Mouse (Mus musculus): ENCODE measurements at regions not wholly inside any gene's neighbourhood (a gene's known extent, or its start where the extent isn't known, plus 50 kb on each side); places are given as distances from the start of the nearest gene placed in this dataset.

GRCm38 (mm10) chr11:39558287-39558686, 1136.7 kb downstream of the Mat2b start:
- no peak for TF ChIP-seq ZC3H11A (IDR thresholded peaks at IDR 0.05; ENCODE audit: borderline replicate concordance, low read depth, low read length)
- TF ChIP-seq HCFC1 (IDR thresholded peaks at IDR 0.05; ENCODE audit: borderline replicate concordance, insufficient read depth, low read length), result no peak
- no peak for TF ChIP-seq MAFK (IDR thresholded peaks at IDR 0.05; ENCODE audit: insufficient read depth, low read depth, low read length)
- no peak for TF ChIP-seq CHD2 (IDR thresholded peaks at IDR 0.05; ENCODE audit: low read depth, low read length)
- TF ChIP-seq ZNF384 (IDR thresholded peaks at IDR 0.05; ENCODE audit: low read depth, low read length), result no peak
- H3K4me3 ChIP-seq (ENCODE audit: insufficient read depth in 1 of 2, low read depth in 1 of 2, low read length in 2 of 2, poor library complexity in 1 of 2, severe bottlenecking in 1 of 2), result no peak overlapping the region
- H3K27ac ChIP-seq (ENCODE audit: insufficient read depth, low read depth, low read length, poor library complexity, severe bottlenecking), result no peak overlapping the region
- DNase-seq (ENCODE audit: low read depth, low spot score), result no peak
- H3K9me3 ChIP-seq (ENCODE audit: control insufficient read depth, insufficient read depth, low read depth, low read length), result no peaks in the 10 kb centered on the region
- in situ Hi-C loops (cut with MboI; ENCODE audit: low sequenced_read_pairs in 2 of 2, unreplicated experiment in 2 of 2), result no loop called here
- no peaks in the 10 kb centered on the region for H3K4me1 ChIP-seq (ENCODE audit: control insufficient read depth in 2 of 2, insufficient read depth in 2 of 2, low read length in 2 of 2, poor library complexity in 1 of 2)
- no peaks in the 10 kb centered on the region for H3K36me3 ChIP-seq (ENCODE audit: control insufficient read depth, insufficient read depth, low read length, poor library complexity, severe bottlenecking)
- H3K9ac ChIP-seq (ENCODE audit: insufficient read depth, low read depth, low read length, poor library complexity, severe bottlenecking), result no peak overlapping the region

GRCm38 (mm10) chr11:39550066-39550465, 1144.9 kb downstream of the Mat2b start:
- Histone ChIP-seq H3K4me3 (ENCODE audit: insufficient read depth in 1 of 2, low read depth in 1 of 2, low read length in 2 of 2, poor library complexity in 1 of 2, severe bottlenecking in 1 of 2) (no peak overlapping the region), H3K9me3 (ENCODE audit: control insufficient read depth, insufficient read depth, low read depth, low read length) (no peaks in the 10 kb centered on the region), H3K36me3 (ENCODE audit: control insufficient read depth, insufficient read depth, low read length, poor library complexity, severe bottlenecking) (no peaks in the 10 kb centered on the region), H3K9ac (ENCODE audit: insufficient read depth, low read depth, low read length, poor library complexity, severe bottlenecking) (no peak overlapping the region), H3K4me1 (ENCODE audit: control insufficient read depth in 2 of 2, insufficient read depth in 2 of 2, low read length in 2 of 2, poor library complexity in 1 of 2) (no peaks in the 10 kb centered on the region), H3K27ac (ENCODE audit: insufficient read depth, low read depth, low read length, poor library complexity, severe bottlenecking) (no peak overlapping the region)
- in situ Hi-C loops (cut with MboI; ENCODE audit: low sequenced_read_pairs in 2 of 2, unreplicated experiment in 2 of 2), result no loop called here
- TF ChIP-seq ZNF384 (IDR thresholded peaks at IDR 0.05; ENCODE audit: low read depth, low read length), result no peak
- no peak for TF ChIP-seq CHD2 (IDR thresholded peaks at IDR 0.05; ENCODE audit: low read depth, low read length)
- TF ChIP-seq ZC3H11A (IDR thresholded peaks at IDR 0.05; ENCODE audit: borderline replicate concordance, low read depth, low read length), result no peak
- TF ChIP-seq HCFC1 (IDR thresholded peaks at IDR 0.05; ENCODE audit: borderline replicate concordance, insufficient read depth, low read length), result no peak
- TF ChIP-seq MAFK (IDR thresholded peaks at IDR 0.05; ENCODE audit: insufficient read depth, low read depth, low read length), result no peak
- no peak for DNase-seq (ENCODE audit: low read depth, low spot score)

- no peak overlapping the region for H3K9ac ChIP-seq (ENCODE audit: insufficient read depth, low read depth, low read length, poor library complexity, severe bottlenecking)
- H3K4me1 ChIP-seq (ENCODE audit: control insufficient read depth in 2 of 2, insufficient read depth in 2 of 2, low read length in 2 of 2, poor library complexity in 1 of 2), result no peaks in the 10 kb centered on the region
These were observed 1169.9 kb downstream of the Mat2b start for GRCm38 (mm10) chr11:39524866-39525649.

GRCm38 (mm10) chr11:39495253-39495652, 1199.8 kb downstream of the Mat2b start:
- Histone ChIP-seq H3K4me3 (ENCODE audit: insufficient read depth in 1 of 2, low read depth in 1 of 2, low read length in 2 of 2, poor library complexity in 1 of 2, severe bottlenecking in 1 of 2) (no peak overlapping the region), H3K4me1 (ENCODE audit: control insufficient read depth in 2 of 2, insufficient read depth in 2 of 2, low read length in 2 of 2, poor library complexity in 1 of 2) (no peaks in the 10 kb centered on the region), H3K9me3 (ENCODE audit: control insufficient read depth, insufficient read depth, low read depth, low read length) (no peaks in the 10 kb centered on the region), H3K27ac (ENCODE audit: insufficient read depth, low read depth, low read length, poor library complexity, severe bottlenecking) (no peak overlapping the region), H3K9ac (ENCODE audit: insufficient read depth, low read depth, low read length, poor library complexity, severe bottlenecking) (no peak overlapping the region), H3K36me3 (ENCODE audit: control insufficient read depth, insufficient read depth, low read length, poor library complexity, severe bottlenecking) (no peaks in the 10 kb centered on the region)
- TF ChIP-seq ZC3H11A (IDR thresholded peaks at IDR 0.05; ENCODE audit: borderline replicate concordance, low read depth, low read length) (no peak), HCFC1 (IDR thresholded peaks at IDR 0.05; ENCODE audit: borderline replicate concordance, insufficient read depth, low read length) (no peak), ZNF384 (IDR thresholded peaks at IDR 0.05; ENCODE audit: low read depth, low read length) (no peak), CHD2 (IDR thresholded peaks at IDR 0.05; ENCODE audit: low read depth, low read length) (no peak), MAFK (IDR thresholded peaks at IDR 0.05; ENCODE audit: insufficient read depth, low read depth, low read length) (no peak)
- DNase-seq (ENCODE audit: low read depth, low spot score), result no peak
- in situ Hi-C loops (cut with MboI; ENCODE audit: low sequenced_read_pairs in 2 of 2, unreplicated experiment in 2 of 2), result no loop called here

More at GRCm38 (mm10) chr11:39524866-39525649, 1169.9 kb downstream of the Mat2b start:
- H3K4me3 ChIP-seq (ENCODE audit: insufficient read depth in 1 of 2, low read depth in 1 of 2, low read length in 2 of 2, poor library complexity in 1 of 2, severe bottlenecking in 1 of 2), result no peak overlapping the region
- TF ChIP-seq MAFK (IDR thresholded peaks at IDR 0.05; ENCODE audit: insufficient read depth, low read depth, low read length), result no peak
- TF ChIP-seq ZC3H11A (IDR thresholded peaks at IDR 0.05; ENCODE audit: borderline replicate concordance, low read depth, low read length), result no peak
- no peak for TF ChIP-seq HCFC1 (IDR thresholded peaks at IDR 0.05; ENCODE audit: borderline replicate concordance, insufficient read depth, low read length)
- no peak for TF ChIP-seq ZNF384 (IDR thresholded peaks at IDR 0.05; ENCODE audit: low read depth, low read length)
- no peak for TF ChIP-seq CHD2 (IDR thresholded peaks at IDR 0.05; ENCODE audit: low read depth, low read length)
- no peaks in the 10 kb centered on the region for H3K9me3 ChIP-seq (ENCODE audit: control insufficient read depth, insufficient read depth, low read depth, low read length)
- no peaks in the 10 kb centered on the region for H3K36me3 ChIP-seq (ENCODE audit: control insufficient read depth, insufficient read depth, low read length, poor library complexity, severe bottlenecking)
- in situ Hi-C loops (cut with MboI; ENCODE audit: low sequenced_read_pairs in 2 of 2, unreplicated experiment in 2 of 2), result no loop called here
- H3K27ac ChIP-seq (ENCODE audit: insufficient read depth, low read depth, low read length, poor library complexity, severe bottlenecking), result no peak overlapping the region
- no peak for DNase-seq (ENCODE audit: low read depth, low spot score)

All from ES-E14 (cell line).